Mouse (Mus musculus): Measurements from ENCODE around the gene Mif4gd.

Mif4gd gene

GRCm38 (mm10) chr11:115632247-115632646 lies 19.5 kb upstream of the Mif4gd start:
- no peak for DNase-seq

- DNase-seq, result peak; percentile 40 to 58
Measured at GRCm38 (mm10) chr11:115631505-115631890, 18.7 kb upstream of the Mif4gd start.

GRCm38 (mm10) chr11:115630532-115631504 lies 18.0 kb upstream of the Mif4gd start:
- no peak for DNase-seq

GRCm38 (mm10) chr11:115629734-115630531 lies 17.2 kb upstream of the Mif4gd start:
- no peak for DNase-seq

- no peak for DNase-seq
Measured at GRCm38 (mm10) chr11:115628465-115629101, 15.8 kb upstream of the Mif4gd start.

GRCm38 (mm10) chr11:115627705-115628464 lies 15.1 kb upstream of the Mif4gd start, which contains the start of gene Slc25a19:
Slc25a19 (minus strand) TSS chr11:115628295.
- DNase-seq, result peak; percentile 100

GRCm38 (mm10) chr11:115626824-115627616 lies 14.3 kb upstream of the Mif4gd start:
- DNase-seq, result no peak

GRCm38 (mm10) chr11:115625877-115626276 lies 13.1 kb upstream of the Mif4gd start:
- no peak for DNase-seq

- no peak for DNase-seq
Measured at GRCm38 (mm10) chr11:115623487-115624070, 10.8 kb upstream of the Mif4gd start.

- no peak for DNase-seq
Measured at GRCm38 (mm10) chr11:115619949-115620348, 7.2 kb upstream of the Mif4gd start.

GRCm38 (mm10) chr11:115618732-115619516 lies 6.2 kb upstream of the Mif4gd start:
- DNase-seq, result no peak

GRCm38 (mm10) chr11:115618001-115618400 lies 5.2 kb upstream of the Mif4gd start:
- no peak for DNase-seq

- no peak for DNase-seq
Measured at GRCm38 (mm10) chr11:115616893-115617292, 4.1 kb upstream of the Mif4gd start.

GRCm38 (mm10) chr11:115616371-115616770 lies 3.6 kb upstream of the Mif4gd start:
- DNase-seq, result no peak

- DNase-seq, result no peak
Measured at GRCm38 (mm10) chr11:115615875-115616274, 3.1 kb upstream of the Mif4gd start.

- DNase-seq, result no peak
Measured at GRCm38 (mm10) chr11:115615108-115615825, 2.5 kb upstream of the Mif4gd start.

- DNase-seq, result no peak
Measured at GRCm38 (mm10) chr11:115614346-115615107, 1.8 kb upstream of the Mif4gd start.

- no peak for DNase-seq
Measured at GRCm38 (mm10) chr11:115613138-115613945, 573 bp upstream of the Mif4gd start.
